In genomic region chr5:43116821-43117220, GRCm38 (mm10) we compare ENCODE assay signal across 16 mouse cellular contexts.
DNase-seq lines count a peak whose midpoint lies in the region; ATAC-seq and TF ChIP-seq lines count a peak whose summit lies in the region.
"Had no signal": no experiment of that assay in that cellular context is flagged by ENCODE, and none has a peak within 500 bp of the region (broad histone marks: within the 10 kb centered on the region; RNA-seq: fewer than 3 reads in every experiment).

No protein-coding gene starts in this region.

- H3K36me3 ChIP-seq in neural tube, embryonic 11.5 days (ENCODE audit: control insufficient read depth, insufficient read depth, low read length): no peaks in the 10 kb centered on the region
- no peaks in the 10 kb centered on the region for H3K36me3 ChIP-seq in neural tube, embryonic 15.5 days
- no peaks in the 10 kb centered on the region for H3K36me3 ChIP-seq in stomach, postnatal 0 days (ENCODE audit: control insufficient read depth, insufficient read depth, low read length)
- no peaks in the 10 kb centered on the region for H3K36me3 ChIP-seq in liver, embryonic 12.5 days
- no peaks in the 10 kb centered on the region for H3K36me3 ChIP-seq in midbrain, embryonic 15.5 days (replicated peaks)
- H3K36me3 ChIP-seq: limb, embryonic 12.5 days; stomach, embryonic 15.5 days had no signal

- H3K9me3 ChIP-seq in neural tube, embryonic 11.5 days (ENCODE audit: control insufficient read depth, low read length): no peaks in the 10 kb centered on the region
- H3K9me3 ChIP-seq in neural tube, embryonic 15.5 days (replicated peaks): no peaks in the 10 kb centered on the region
- no peaks in the 10 kb centered on the region for H3K9me3 ChIP-seq in stomach, postnatal 0 days (ENCODE audit: control insufficient read depth, low read length)
- no peaks in the 10 kb centered on the region for H3K9me3 ChIP-seq in liver, embryonic 12.5 days (replicated peaks)
- no peaks in the 10 kb centered on the region for H3K9me3 ChIP-seq in midbrain, embryonic 15.5 days
- H3K9me3 ChIP-seq: limb, embryonic 12.5 days; stomach, embryonic 15.5 days had no signal

- no peaks in the 10 kb centered on the region for H3K27me3 ChIP-seq in neural tube, embryonic 11.5 days (ENCODE audit: control insufficient read depth, insufficient read depth, low read length)
- H3K27me3 ChIP-seq in neural tube, embryonic 15.5 days (replicated peaks): no peaks in the 10 kb centered on the region
- H3K27me3 ChIP-seq in stomach, postnatal 0 days (ENCODE audit: control insufficient read depth, insufficient read depth, low read length): no peaks in the 10 kb centered on the region
- H3K27me3 ChIP-seq in liver, embryonic 12.5 days (replicated peaks): no peaks in the 10 kb centered on the region
- H3K27me3 ChIP-seq in midbrain, embryonic 15.5 days (replicated peaks): no peaks in the 10 kb centered on the region
- H3K27me3 ChIP-seq: limb, embryonic 12.5 days; stomach, embryonic 15.5 days had no signal

- H3K4me1 ChIP-seq in neural tube, embryonic 11.5 days (ENCODE audit: control insufficient read depth, insufficient read depth, low read length): no peaks in the 10 kb centered on the region
- no peaks in the 10 kb centered on the region for H3K4me1 ChIP-seq in neural tube, embryonic 15.5 days
- H3K4me1 ChIP-seq in stomach, postnatal 0 days (replicated peaks; ENCODE audit: control insufficient read depth, insufficient read depth): no peaks in the 10 kb centered on the region
- H3K4me1 ChIP-seq in liver, embryonic 12.5 days: no peaks in the 10 kb centered on the region
- no peaks in the 10 kb centered on the region for H3K4me1 ChIP-seq in midbrain, embryonic 15.5 days
- H3K4me1 ChIP-seq: limb, embryonic 12.5 days; stomach, embryonic 15.5 days had no signal

- TF ChIP-seq CTCF in stomach, postnatal 0 days (IDR thresholded peaks at IDR 0.05; ENCODE audit: low read depth): no peak

- peak; percentile 60 for ATAC-seq in neural tube, embryonic 11.5 days (ENCODE audit: insufficient read depth, low FRiP score, low TSS enrichment)
- ATAC-seq in neural tube, embryonic 15.5 days (ENCODE audit: low FRiP score): no peak
- 0 out of 2 replicates have a peak, but pooled peaks have one; percentile 22 for ATAC-seq in common myeloid progenitor, adult 5-6 weeks (replicated peaks; ENCODE audit: low read depth, poor library complexity, severe bottlenecking)
- ATAC-seq in stomach, postnatal 0 days (ENCODE audit: low FRiP score, low TSS enrichment): peak; percentile 38; the same call in 1 of the 2 replicates
- ATAC-seq in liver, embryonic 12.5 days: no peak
- no peak for ATAC-seq in midbrain, embryonic 15.5 days (replicated peaks)
- ATAC-seq: hindbrain, embryonic 16.5 days had no signal

- WGBS in neural tube, embryonic 11.5 days: 62% methylated on average over 7 of the region's 7 CpGs
- WGBS in neural tube, embryonic 15.5 days: 52% methylated on average over 7 of the region's 7 CpGs
- WGBS in stomach, postnatal 0 days: 63% methylated on average over 7 of the region's 7 CpGs
- 61% methylated on average over 7 of the region's 7 CpGs for WGBS in liver, embryonic 12.5 days (ENCODE audit: insufficient replicate concordance)
- 79% methylated on average over 7 of the region's 7 CpGs for WGBS in midbrain, embryonic 15.5 days

- no peak for TF ChIP-seq EP300 in stomach, postnatal 0 days (optimal IDR thresholded peaks at IDR 0.05)

- DNase-seq in neural tube, embryonic 11.5 days (ENCODE audit: low spot score): peak; percentile 16
- DNase-seq in adrenal gland, adult 2 months: peak; percentile 81
- no peak for DNase-seq in stomach, postnatal 0 days (ENCODE audit: low spot score)
- no peak for DNase-seq in spleen, postnatal 36 days (ENCODE audit: low spot score in 2 of 2)
- DNase-seq: cerebellum, adult 11 months; heart, adult 18-20 months; kidney, adult 8-10 months; lung, adult 18-20 months; thymus, postnatal 36 days had no signal

- no peak overlapping the region for H3K27ac ChIP-seq in neural tube, embryonic 11.5 days (ENCODE audit: low read depth, low read length)
- H3K27ac ChIP-seq in neural tube, embryonic 15.5 days (replicated peaks): no peak overlapping the region
- no peak overlapping the region; the same call in 1 of the 2 replicates for H3K27ac ChIP-seq in stomach, postnatal 0 days (replicated peaks)
- H3K27ac ChIP-seq in liver, embryonic 12.5 days: no peak overlapping the region
- H3K27ac ChIP-seq in midbrain, embryonic 15.5 days: no peak overlapping the region
- H3K27ac ChIP-seq: limb, embryonic 12.5 days; stomach, embryonic 15.5 days had no signal

- no peak overlapping the region for H3K4me2 ChIP-seq in neural tube, embryonic 11.5 days (ENCODE audit: low read depth)
- no peak overlapping the region for H3K4me2 ChIP-seq in neural tube, embryonic 15.5 days
- no peak overlapping the region for H3K4me2 ChIP-seq in stomach, postnatal 0 days (replicated peaks; ENCODE audit: low read depth)
- H3K4me2 ChIP-seq in liver, embryonic 12.5 days: no peak overlapping the region
- no peak overlapping the region for H3K4me2 ChIP-seq in midbrain, embryonic 15.5 days
- H3K4me2 ChIP-seq: limb, embryonic 12.5 days; stomach, embryonic 15.5 days had no signal

- no peak overlapping the region for H3K4me3 ChIP-seq in neural tube, embryonic 11.5 days (ENCODE audit: low read depth, low read length)
- H3K4me3 ChIP-seq in neural tube, embryonic 15.5 days (replicated peaks): no peak overlapping the region
- H3K4me3 ChIP-seq in stomach, postnatal 0 days (ENCODE audit: low read depth, low read length): no peak overlapping the region
- H3K4me3 ChIP-seq in liver, embryonic 12.5 days: no peak overlapping the region
- no peak overlapping the region for H3K4me3 ChIP-seq in midbrain, embryonic 15.5 days
- H3K4me3 ChIP-seq: limb, embryonic 12.5 days; stomach, embryonic 15.5 days had no signal

- H3K9ac ChIP-seq in neural tube, embryonic 11.5 days (ENCODE audit: low read length): no peak overlapping the region
- H3K9ac ChIP-seq in neural tube, embryonic 15.5 days (replicated peaks): no peak overlapping the region
- H3K9ac ChIP-seq in stomach, postnatal 0 days (ENCODE audit: low read length): no peak overlapping the region
- H3K9ac ChIP-seq in liver, embryonic 12.5 days: no peak overlapping the region
- H3K9ac ChIP-seq in midbrain, embryonic 15.5 days: no peak overlapping the region
- H3K9ac ChIP-seq: limb, embryonic 12.5 days; stomach, embryonic 15.5 days had no signal

Comparison
In these comparisons a context has a peak if more than half of its experiments do, and no peak if none do; other contexts are left out.
1. ATAC-seq: peak in neural tube, embryonic 11.5 days (single experiment), common myeloid progenitor, adult 5-6 weeks (single experiment) and stomach, postnatal 0 days (single experiment); none in neural tube, embryonic 15.5 days (single experiment), liver, embryonic 12.5 days (single experiment) and midbrain, embryonic 15.5 days (single experiment).
2. DNase-seq: peak in neural tube, embryonic 11.5 days (single experiment) and adrenal gland, adult 2 months (single experiment); none in stomach, postnatal 0 days (single experiment) and spleen, postnatal 36 days (0 of 2).